Mouse (Mus musculus) MEL (cell line): Measurements from ENCODE around the gene Trir. TPM values are rescaled to one million over a fixed set of nuclear protein-coding genes. Genes with fewer than 3 reads are reported as not detected.

Experiments used
- DNase-seq: peaks from one replicate; pipeline ENCODE4 v3.0.0; 2011; ENCODE audit warnings: low read depth, low spot score
- H3K27ac ChIP-seq: 2 replicates; pipeline ENCODE4 v1.5.1; 2012; ENCODE audit warnings: low read depth, mild to moderate bottlenecking, control low read depth, low read length, moderate library complexity; ENCODE audit not compliant: control insufficient read depth
- H3K27me3 ChIP-seq, 2 experiments: fragments of 150-350 bp in 1 of 2; sonication (generic) in 1 of 2; 2 replicates each; pipeline ENCODE4 v1.6.1; 2012; ENCODE audit warnings: low read length in 2 of 2, mild to moderate bottlenecking in 2 of 2, improper control_type of control experiment in 1 of 2, moderate library complexity in 1 of 2; ENCODE audit not compliant: insufficient read depth in 2 of 2, control insufficient read depth in 1 of 2
- H3K36me3 ChIP-seq, 2 experiments: 2 replicates each; pipeline ENCODE4 v1.6.1; 2012 to 2014; ENCODE audit warnings: low read length in 2 of 2, improper control_type of control experiment in 1 of 2, inconsistent platforms in 1 of 2, mild to moderate bottlenecking in 1 of 2; ENCODE audit not compliant: insufficient read depth in 2 of 2, control insufficient read depth in 1 of 2
- H3K4me1 ChIP-seq, 2 experiments: fragments of 150-350 bp in 1 of 2; sonication (generic) in 1 of 2; 2 replicates each; pipeline ENCODE4 v1.6.1; 2012; ENCODE audit warnings: low read length in 2 of 2, improper control_type of control experiment in 1 of 2, mild to moderate bottlenecking in 1 of 2; ENCODE audit not compliant: insufficient read depth in 2 of 2, control insufficient read depth in 1 of 2
- H3K4me3 ChIP-seq, 2 experiments: fragments of 150-350 bp in 1 of 2; sonication (generic) in 1 of 2; 2 replicates each; pipeline ENCODE4 v1.5.1; 2012; ENCODE audit warnings: low read depth in 2 of 2, low read length in 2 of 2, mild to moderate bottlenecking in 2 of 2, moderate library complexity in 2 of 2, control low read depth in 1 of 2, improper control_type of control experiment in 1 of 2; ENCODE audit not compliant: control insufficient read depth in 1 of 2, insufficient read depth in 1 of 2
- H3K79me2 ChIP-seq: 2 replicates; pipeline ENCODE4 v1.6.1; 2012; ENCODE audit warnings: mild to moderate bottlenecking, low read length, moderate library complexity; ENCODE audit not compliant: control insufficient read depth, poor library complexity, insufficient read depth
- H3K9ac ChIP-seq: 2 replicates; pipeline ENCODE4 v1.6.1; 2012; ENCODE audit warnings: low read depth, mild to moderate bottlenecking, control low read depth, low read length, moderate library complexity; ENCODE audit not compliant: control insufficient read depth, poor library complexity, severe bottlenecking
- H3K9me3 ChIP-seq: fragments of 150-350 bp; sonication (generic); replicated peaks from 2 replicates; pipeline ENCODE4 v1.6.1; 2012; ENCODE audit warnings: mild to moderate bottlenecking, low read length, improper control_type of control experiment, moderate library complexity; ENCODE audit not compliant: insufficient read depth
- BHLHE40 ChIP-seq: IDR thresholded peaks from 2 replicates; pipeline ENCODE4 v1.6.1; 2012; ENCODE audit warnings: low read depth, mild to moderate bottlenecking, inconsistent platforms, low read length, improper control_type of control experiment, borderline replicate concordance
- CHD1 ChIP-seq: IDR thresholded peaks from 2 replicates; pipeline ENCODE4 v1.6.1; 2012; ENCODE audit warnings: low read depth, mild to moderate bottlenecking, inconsistent platforms, low read length, improper control_type of control experiment
- CTCF ChIP-seq, 3 experiments: IDR thresholded peaks in 2 of 3; conservative IDR thresholded peaks in 1 of 3; 2 replicates each; pipeline ENCODE4 v1.5.1; 2011 to 2012; ENCODE audit warnings: low read length in 3 of 3, low read depth in 2 of 3, mild to moderate bottlenecking in 2 of 3, improper control_type of control experiment in 1 of 3, inconsistent platforms in 1 of 3, mixed read lengths in 1 of 3, moderate library complexity in 1 of 3; ENCODE audit not compliant: control insufficient read depth in 1 of 3, insufficient read depth in 1 of 3, poor library complexity in 1 of 3, severe bottlenecking in 1 of 3
- EP300 ChIP-seq, 2 experiments: IDR thresholded peaks; 2 replicates each; pipeline ENCODE4 v1.6.1; 2011; ENCODE audit warnings: improper control_type of control experiment in 2 of 2, low read length in 2 of 2, low read depth in 1 of 2, mild to moderate bottlenecking in 1 of 2
- GATA1 ChIP-seq: IDR thresholded peaks from 2 replicates; pipeline ENCODE4 v1.6.1; 2011; ENCODE audit warnings: low read depth, low read length, improper control_type of control experiment
- HCFC1 ChIP-seq: IDR thresholded peaks from 2 replicates; pipeline ENCODE4 v1.6.1; 2012; ENCODE audit warnings: low read depth, mild to moderate bottlenecking, inconsistent platforms, low read length, improper control_type of control experiment, moderate library complexity
- MAX ChIP-seq: IDR thresholded peaks from 2 replicates; pipeline ENCODE4 v1.6.1; 2011; ENCODE audit warnings: low read length, improper control_type of control experiment
- MAZ ChIP-seq: IDR thresholded peaks from 2 replicates; pipeline ENCODE4 v1.6.1; 2012; ENCODE audit warnings: low read depth, mild to moderate bottlenecking, inconsistent platforms, low read length, improper control_type of control experiment
- NRF1 ChIP-seq: IDR thresholded peaks from 2 replicates; pipeline ENCODE4 v1.6.1; 2014; ENCODE audit warnings: low read depth, mild to moderate bottlenecking, inconsistent platforms, low read length, improper control_type of control experiment, moderate library complexity; ENCODE audit not compliant: poor library complexity, insufficient read depth, severe bottlenecking
- POLR2A ChIP-seq, 2 experiments: IDR thresholded peaks; 2 replicates each; pipeline ENCODE4 v1.6.1; 2011 to 2012; ENCODE audit warnings: low read length in 2 of 2, mild to moderate bottlenecking in 2 of 2, control low read depth in 1 of 2, improper control_type of control experiment in 1 of 2, low read depth in 1 of 2, moderate library complexity in 1 of 2; ENCODE audit not compliant: control insufficient read depth in 1 of 2, insufficient read depth in 1 of 2, poor library complexity in 1 of 2
- POLR2AphosphoS2 ChIP-seq: IDR thresholded peaks from 2 replicates; pipeline ENCODE4 v1.6.1; 2011; ENCODE audit warnings: low read length, improper control_type of control experiment
- POLR2AphosphoS5 ChIP-seq: IDR thresholded peaks from 2 replicates; pipeline ENCODE4 v1.6.1; 2012; ENCODE audit warnings: low read depth, borderline replicate concordance, mild to moderate bottlenecking, inconsistent platforms, low read length, moderate library complexity, mixed read lengths
- RAD21 ChIP-seq: IDR thresholded peaks from 2 replicates; pipeline ENCODE4 v1.6.1; 2011; ENCODE audit warnings: mild to moderate bottlenecking, low read depth, low read length, improper control_type of control experiment
- TAL1 ChIP-seq: IDR thresholded peaks from 2 replicates; pipeline ENCODE4 v1.6.1; 2012; ENCODE audit warnings: mild to moderate bottlenecking, inconsistent platforms, low read length, moderate library complexity, mixed read lengths
- TBP ChIP-seq: IDR thresholded peaks from 2 replicates; pipeline ENCODE4 v1.8.0; 2011; ENCODE audit warnings: low read depth, low read length, improper control_type of control experiment
- UBTF ChIP-seq: IDR thresholded peaks from 2 replicates; pipeline ENCODE4 v1.6.1; 2012; ENCODE audit warnings: low read depth, mild to moderate bottlenecking, inconsistent platforms, low read length, improper control_type of control experiment, moderate library complexity, borderline replicate concordance; ENCODE audit not compliant: insufficient read depth
- USF1 ChIP-seq: IDR thresholded peaks from 2 replicates; pipeline ENCODE4 v1.6.1; 2014; ENCODE audit warnings: low read depth, mild to moderate bottlenecking, inconsistent platforms, low read length, improper control_type of control experiment, moderate library complexity
- ZC3H11A ChIP-seq: IDR thresholded peaks from 2 replicates; pipeline ENCODE4 v1.6.1; 2012; ENCODE audit warnings: low read depth, mild to moderate bottlenecking, inconsistent platforms, low read length, improper control_type of control experiment
- ZKSCAN1 ChIP-seq: IDR thresholded peaks from 2 replicates; pipeline ENCODE4 v1.6.1; 2012; ENCODE audit warnings: low read depth, mild to moderate bottlenecking, inconsistent platforms, low read length, improper control_type of control experiment, moderate library complexity
- ZMIZ1 ChIP-seq: IDR thresholded peaks from 2 replicates; pipeline ENCODE4 v1.6.1; 2012; ENCODE audit warnings: low read depth, mild to moderate bottlenecking, inconsistent platforms, low read length, improper control_type of control experiment, moderate library complexity
- ZNF384 ChIP-seq: IDR thresholded peaks from 2 replicates; pipeline ENCODE4 v1.6.1; 2012; ENCODE audit warnings: low read depth, mild to moderate bottlenecking, inconsistent platforms, low read length, improper control_type of control experiment
- polyA plus RNA-seq, 2 experiments: library from polyadenylated mRNA; stranded (reverse) in 1 of 2; unstranded in 1 of 2; fragments of >175 nt in 1 of 2; fragments of >200 nt in 1 of 2; gene quantifications; 2 replicates each; pipeline versions ENCODE4 v1.2.1 to v1.2.4; 2012; ENCODE audit warnings: low replicate concordance in 2 of 2, low read depth in 1 of 2; ENCODE audit not compliant: insufficient read length in 2 of 2, insufficient read depth in 1 of 2, missing spikeins in 1 of 2
- total RNA-seq: library from RNA; depleted of rRNA; stranded (reverse); fragments of 300-350 nt; gene quantifications from 2 replicates; pipeline ENCODE4 v1.2.3, GENCODE M21; 2012

The Trir gene
- total and polyA plus RNA-seq, 3 experiments = 264 to 442 (median 283) TPM

DNA sequence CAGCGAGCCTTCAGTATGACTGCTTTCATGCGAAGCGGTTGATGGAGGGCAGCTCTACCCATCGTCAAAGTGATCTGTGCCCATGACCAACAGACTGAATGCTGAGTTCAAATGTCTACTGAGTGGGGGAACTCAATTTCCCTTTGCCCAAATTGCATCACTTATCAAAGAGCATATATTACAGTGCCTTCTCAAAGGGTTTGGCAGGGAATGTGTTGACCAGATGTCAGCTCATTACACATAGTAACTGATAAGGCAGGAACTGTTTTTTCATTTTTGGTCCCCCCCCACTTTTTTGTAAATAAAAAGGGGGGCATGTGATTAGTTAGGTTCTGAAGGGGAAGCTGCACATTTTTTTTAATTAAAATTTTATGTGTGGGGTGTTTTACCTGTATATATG, 36.0 kb downstream of the Trir start:
- Histone ChIP-seq H3K9me3 (no peaks in the 10 kb centered on the region), H3K4me1 (0 out of 4 replicates have a peak, but pooled peaks cover 0 to 3% of the 10 kb centered on the region in 2 experiments), H3K27me3 (no peaks in the 10 kb centered on the region), H3K79me2 (0 out of 2 replicates have a peak, but pooled peaks cover 2% of the 10 kb centered on the region), H3K9ac (no peak overlapping the region), H3K4me3 (no peak overlapping the region), H3K27ac (no peak overlapping the region), H3K36me3 (no peaks in the 10 kb centered on the region)
- no peak for TF ChIP-seq POLR2AphosphoS5
- no peak for TF ChIP-seq ZC3H11A
- TF ChIP-seq HCFC1 = no peak
- TF ChIP-seq CHD1 = no peak
- TF ChIP-seq POLR2AphosphoS2 = no peak
- no peak for TF ChIP-seq ZNF384
- no peak for TF ChIP-seq TAL1
- no peak for TF ChIP-seq UBTF
- no peak for DNase-seq

DNA sequence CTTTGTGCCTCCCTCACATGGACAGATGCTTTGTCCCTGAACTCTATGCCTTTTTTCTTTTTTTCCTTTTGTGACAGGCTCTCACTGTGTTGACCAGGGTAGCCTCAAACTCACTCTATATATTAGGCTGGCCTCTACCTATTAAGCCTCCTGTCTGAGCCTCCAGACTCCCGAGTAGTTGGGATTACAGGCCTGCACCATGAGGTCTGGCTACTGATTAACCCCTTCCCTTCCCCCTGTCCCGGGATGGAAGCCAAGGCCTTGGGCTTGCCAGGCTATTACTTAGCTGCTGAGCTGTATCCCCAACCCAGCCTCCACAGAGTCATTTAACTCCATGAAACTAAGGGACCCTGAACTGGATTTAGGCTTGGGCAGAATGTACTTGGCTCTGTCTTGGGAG, 38.6 kb downstream of the Trir start:
- Histone ChIP-seq H3K36me3 (no peaks in the 10 kb centered on the region; a peak in 1 of 4 replicates), H3K79me2 (0 out of 2 replicates have a peak, but pooled peaks cover under 1% of the 10 kb centered on the region), H3K4me1 (no peaks in the 10 kb centered on the region), H3K9me3 (no peaks in the 10 kb centered on the region), H3K4me3 (no peak overlapping the region), H3K9ac (no peak overlapping the region), H3K27me3 (no peaks in the 10 kb centered on the region), H3K27ac (no peak overlapping the region)
- TF ChIP-seq ZNF384 (no peak), CTCF (IDR thresholded peaks at IDR 0.05 in 2 of 3, conservative IDR thresholded peaks at IDR 0.05 in 1 of 3; ENCODE audit: control insufficient read depth in 1 of 3, insufficient read depth in 1 of 3, low read depth in 2 of 3, low read length in 3 of 3, poor library complexity in 1 of 3, severe bottlenecking in 1 of 3) (no peak), TBP (no peak), MAZ (no peak), USF1 (no peak), NRF1 (no peak), CHD1 (no peak), POLR2A (IDR thresholded peaks at IDR 0.05; ENCODE audit: control insufficient read depth in 1 of 2, insufficient read depth in 1 of 2, low read depth in 1 of 2, low read length in 2 of 2, poor library complexity in 1 of 2) (no peak), HCFC1 (no peak), UBTF (no peak), POLR2AphosphoS2 (no peak), ZMIZ1 (no peak), EP300 (IDR thresholded peaks at IDR 0.05; ENCODE audit: low read depth in 1 of 2, low read length in 2 of 2) (no peak), MAX (no peak), GATA1 (no peak), BHLHE40 (no peak), RAD21 (no peak), ZKSCAN1 (no peak)
- DNase-seq = no peak
